Mouse (Mus musculus) testis, adult 2 months (tissue): ENCODE measurements around the gene Abca2. TPM values are rescaled to one million over a fixed set of nuclear protein-coding genes. Genes with fewer than 3 reads are reported as not detected.

Experiments
- H3K27ac ChIP-seq: fragments of 200-500 bp; 2 replicates; pipeline ENCODE4 v1.5.1; 2012; ENCODE audit warnings: low read depth, low read length; ENCODE audit not compliant: control insufficient read depth, insufficient read depth
- H3K27me3 ChIP-seq: fragments of 200-500 bp; 2 replicates; pipeline ENCODE4 v1.6.1; 2012; ENCODE audit warnings: mild to moderate bottlenecking, low read length, moderate library complexity; ENCODE audit not compliant: control insufficient read depth, insufficient read depth
- H3K36me3 ChIP-seq: fragments of 200-500 bp; 2 replicates; pipeline ENCODE4 v1.6.1; 2012; ENCODE audit warnings: mild to moderate bottlenecking, low read length; ENCODE audit not compliant: control insufficient read depth, insufficient read depth
- H3K4me1 ChIP-seq: fragments of 200-500 bp; 2 replicates; pipeline ENCODE4 v1.6.1; 2012; ENCODE audit warnings: low read length; ENCODE audit not compliant: control insufficient read depth, insufficient read depth
- H3K4me3 ChIP-seq: fragments of 200-500 bp; 2 replicates; pipeline ENCODE4 v1.5.1; 2012; ENCODE audit warnings: low read depth, mild to moderate bottlenecking, low read length, moderate library complexity, mixed read lengths; ENCODE audit not compliant: control insufficient read depth
- CTCF ChIP-seq: fragments of 200-500 bp; IDR thresholded peaks from 2 replicates; pipeline ENCODE4 v1.5.1; 2012; ENCODE audit warnings: low read depth, mild to moderate bottlenecking, inconsistent platforms, low read length, moderate library complexity; ENCODE audit not compliant: control insufficient read depth, insufficient read depth, insufficient replicate concordance
- POLR2A ChIP-seq: fragments of 200-500 bp; IDR thresholded peaks from 2 replicates; pipeline ENCODE4 v1.6.1; 2012; ENCODE audit warnings: low read depth, mild to moderate bottlenecking, inconsistent platforms, low read length, moderate library complexity; ENCODE audit not compliant: control insufficient read depth
- polyA plus RNA-seq: library from polyadenylated mRNA; depleted of rRNA; stranded (reverse); fragments of >200 nt; gene quantifications from 2 replicates; pipeline ENCODE4 v1.2.3, GENCODE M21; 2012

Gene Abca2
- polyA plus RNA-seq, 1 experiment: 18.3 TPM

- TF ChIP-seq CTCF (no peak), POLR2A (no peak)
- no peak overlapping the region for H3K27ac ChIP-seq
- H3K4me1 ChIP-seq: peaks cover 14% of the 10 kb centered on the region
- no peaks in the 10 kb centered on the region for H3K36me3 ChIP-seq
- H3K4me3 ChIP-seq: no peak overlapping the region
- no peaks in the 10 kb centered on the region for H3K27me3 ChIP-seq
Observed at GRCm38 (mm10) chr2:25457022-25457896, 28.8 kb downstream of the Abca2 start.

- H3K4me1 ChIP-seq: peaks cover 14% of the 10 kb centered on the region
- H3K27me3 ChIP-seq: no peaks in the 10 kb centered on the region
- no peak overlapping the region for H3K27ac ChIP-seq
- no peak overlapping the region for H3K4me3 ChIP-seq
- no peak for TF ChIP-seq POLR2A
- no peak for TF ChIP-seq CTCF
- H3K36me3 ChIP-seq: no peaks in the 10 kb centered on the region
Observed at GRCm38 (mm10) chr2:25458911-25459310, 30.4 kb downstream of the Abca2 start.

GRCm38 (mm10) chr2:25460135-25460534 lies 31.6 kb downstream of the Abca2 start:
- Histone ChIP-seq H3K36me3 (no peaks in the 10 kb centered on the region), H3K27ac (peak overlapping the region; percentile 77), H3K27me3 (no peaks in the 10 kb centered on the region)

GRCm38 (mm10) chr2:25460551-25461309 lies 32.2 kb downstream of the Abca2 start, which contains the start of gene Paxx:
TSS of gene Paxx (minus strand) at chr2:25461094.
- peaks cover 14% of the 10 kb centered on the region for H3K4me1 ChIP-seq
- TF ChIP-seq POLR2A (peak; percentile 64; the same call in 1 of the 2 replicates), CTCF (no peak)
- H3K4me3 ChIP-seq: peak within 1 kb of the TSS; percentile 87

More at GRCm38 (mm10) chr2:25460135-25460534, 31.6 kb downstream of the Abca2 start:
- peak overlapping the region; percentile 87 for H3K4me3 ChIP-seq
- TF ChIP-seq CTCF: no peak
- TF ChIP-seq POLR2A: no peak
- H3K4me1 ChIP-seq: peaks cover 14% of the 10 kb centered on the region

GRCm38 (mm10) chr2:25461407-25461806 lies 32.9 kb downstream of the Abca2 start:
- Histone ChIP-seq H3K27me3 (no peaks in the 10 kb centered on the region), H3K4me3 (peak overlapping the region; percentile 87), H3K36me3 (no peaks in the 10 kb centered on the region), H3K4me1 (peaks cover 14% of the 10 kb centered on the region), H3K27ac (peak overlapping the region; percentile 80)
- TF ChIP-seq CTCF: no peak
- no peak for TF ChIP-seq POLR2A

More at GRCm38 (mm10) chr2:25460551-25461309, 32.2 kb downstream of the Abca2 start, which contains the start of gene Paxx:
- Histone ChIP-seq H3K27ac (peak within 1 kb of the TSS; percentile 80), H3K27me3 (no peaks in the 10 kb centered on the region), H3K36me3 (no peaks in the 10 kb centered on the region)

- H3K36me3 ChIP-seq: no peaks in the 10 kb centered on the region
- peaks cover 14% of the 10 kb centered on the region for H3K4me1 ChIP-seq
- no peaks in the 10 kb centered on the region for H3K27me3 ChIP-seq
- TF ChIP-seq CTCF (no peak), POLR2A (no peak)
- no peak overlapping the region for H3K27ac ChIP-seq
- no peak overlapping the region for H3K4me3 ChIP-seq
Observed at GRCm38 (mm10) chr2:25463630-25464029, 35.1 kb downstream of the Abca2 start.

DNA sequence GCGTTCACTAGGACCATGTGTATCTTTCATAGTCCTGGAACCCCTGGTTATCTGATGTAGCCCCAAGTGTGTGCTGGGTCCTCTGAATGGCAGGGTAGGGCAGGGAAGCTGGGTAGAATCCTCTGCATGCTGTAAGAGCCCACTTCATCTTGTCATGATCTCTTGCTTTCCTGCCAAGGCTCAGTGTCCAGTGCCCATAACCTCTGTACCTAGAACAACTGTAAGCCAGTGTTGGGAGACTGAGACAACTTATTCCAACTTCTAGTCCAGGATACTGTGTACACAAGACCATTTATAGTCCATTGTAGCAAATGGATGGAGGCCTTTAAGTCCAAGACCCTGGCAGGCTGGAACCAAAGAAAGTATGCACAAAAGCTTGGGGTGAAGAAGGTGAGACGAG lies 36.8 kb downstream of the Abca2 start:
- no peaks in the 10 kb centered on the region for H3K36me3 ChIP-seq
- no peak overlapping the region for H3K27ac ChIP-seq
- TF ChIP-seq CTCF (no peak), POLR2A (no peak)
- H3K4me1 ChIP-seq: peaks cover 19% of the 10 kb centered on the region
- no peaks in the 10 kb centered on the region for H3K27me3 ChIP-seq
- H3K4me3 ChIP-seq: no peak overlapping the region
